ENCODE assay signal across 1 mouse cellular context in genomic region chr9:121709898-121710583, GRCm38 (mm10).
TF ChIP-seq lines count a peak whose summit lies in the region.

Ss18l2 (plus strand) TSS chr9:121710329.

TF ChIP-seq in CH12.LX, 34 proteins besides CTCF, POLR2A, EP300 and RAD21 (continued from another document):
- TF ChIP-seq ZC3H11A (IDR thresholded peaks at IDR 0.05; ENCODE audit: low read depth, low read length) (no peak), ELF1 (IDR thresholded peaks at IDR 0.05; ENCODE audit: low read depth, low read length) (peak; percentile 57), CHD1 (IDR thresholded peaks at IDR 0.05; ENCODE audit: low read depth, low read length) (no peak), SIN3A (IDR thresholded peaks at IDR 0.05; ENCODE audit: low read length) (peak; percentile 93), ZNF384 (IDR thresholded peaks at IDR 0.05; ENCODE audit: low read depth, low read length) (peak; percentile 99), JUN (IDR thresholded peaks at IDR 0.05; ENCODE audit: insufficient read depth, low read depth, low read length) (no peak), RCOR1 (conservative IDR thresholded peaks at IDR 0.05; ENCODE audit: low read depth, low read length) (no peak), HCFC1 (IDR thresholded peaks at IDR 0.05; ENCODE audit: low read depth, low read length) (peak; percentile 87), E2F4 (IDR thresholded peaks at IDR 0.05; ENCODE audit: insufficient replicate concordance, low read depth, low read length) (peak; percentile 63; the same call in 1 of the 2 replicates), USF1 (IDR thresholded peaks at IDR 0.05; ENCODE audit: low read depth, low read length) (no peak; the same call in 1 of the 2 replicates), KAT2A (IDR thresholded peaks at IDR 0.05; ENCODE audit: insufficient replicate concordance, low read length) (peak; percentile 67; the same call in 1 of the 2 replicates), USF2 (conservative IDR thresholded peaks at IDR 0.05; ENCODE audit: low read depth, low read length) (no peak)
